Mouse (Mus musculus) neutrophil, adult 5-6 weeks (primary cell): ENCODE data around the gene G530012D18Rik. TPM values are rescaled to one million over a fixed set of nuclear protein-coding genes. Genes with fewer than 3 reads are reported as not detected.
A peak's percentile ranks its signal among the peaks of the same experiment; 100 is the strongest.
"Not testable (repeated sequence)": the region's sequence is repeated elsewhere in the genome, so short reads cannot be mapped to it uniquely, and the experiment has no call there.

Experiments used
- ATAC-seq: fragments of 151-379, 151-347 bp; 2 replicates; pipeline ENCODE4 v1.8.0; 2017; ENCODE audit warnings: mild to moderate bottlenecking, moderate TSS enrichment; ENCODE audit not compliant: insufficient number of reproducible peaks, poor library complexity, low FRiP score, severe bottlenecking; ENCODE audit errors: extremely low read depth
- total RNA-seq: library from RNA; stranded (forward); fragments of 200-1000 nt; gene quantifications from 2 replicates; pipeline ENCODE4 v1.2.3, GENCODE M21; 2017

G530012D18Rik gene
- total RNA-seq = 1.9 TPM in 1 of 2 replicates, not detected in the other

DNA sequence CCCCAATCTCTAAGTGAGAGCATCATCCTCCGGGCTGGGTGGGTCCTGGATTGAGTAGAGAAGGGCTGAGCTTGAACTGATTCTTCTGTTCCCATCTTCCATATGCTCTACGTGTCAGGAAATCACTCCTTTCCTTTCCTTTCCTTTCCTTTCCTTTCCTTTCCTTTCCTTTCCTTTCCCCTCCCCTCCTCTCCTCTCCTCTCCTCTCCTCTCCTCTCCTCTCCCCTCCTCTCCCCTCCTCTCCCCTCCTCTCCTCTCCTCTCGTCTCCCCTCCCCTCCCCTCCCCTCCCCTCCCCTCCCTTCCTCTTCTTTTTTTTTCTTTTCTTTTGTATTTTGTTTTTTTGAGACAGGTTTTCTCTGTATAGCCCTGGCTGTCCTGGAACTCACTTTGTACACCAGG, at the start of gene G530012D18Rik:
G530012D18Rik (plus strand) TSS at position 301 of the 400 bp plus-strand sequence.
- not testable (repeated sequence) for ATAC-seq

DNA sequence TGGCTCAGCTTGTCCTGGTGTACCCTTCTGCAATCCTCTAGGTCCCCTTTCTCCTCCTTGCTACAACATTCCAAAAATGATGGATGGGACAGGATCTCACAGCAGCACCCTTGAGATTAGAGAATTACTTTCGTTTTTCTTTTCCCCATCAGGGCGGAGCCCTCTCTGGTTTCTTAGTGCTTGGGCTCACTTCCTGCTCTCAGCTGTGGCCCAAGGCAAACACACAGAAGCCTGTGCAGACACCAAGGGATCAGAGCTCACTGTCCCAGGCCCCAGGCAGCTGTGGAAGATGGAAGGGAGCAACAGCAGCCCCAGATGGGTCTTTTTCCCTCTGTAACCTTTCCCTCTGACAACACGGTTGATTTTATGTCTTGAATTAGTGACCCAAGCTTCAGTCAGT, 49.1 kb upstream of the G530012D18Rik start:
- not testable (repeated sequence) for ATAC-seq

DNA sequence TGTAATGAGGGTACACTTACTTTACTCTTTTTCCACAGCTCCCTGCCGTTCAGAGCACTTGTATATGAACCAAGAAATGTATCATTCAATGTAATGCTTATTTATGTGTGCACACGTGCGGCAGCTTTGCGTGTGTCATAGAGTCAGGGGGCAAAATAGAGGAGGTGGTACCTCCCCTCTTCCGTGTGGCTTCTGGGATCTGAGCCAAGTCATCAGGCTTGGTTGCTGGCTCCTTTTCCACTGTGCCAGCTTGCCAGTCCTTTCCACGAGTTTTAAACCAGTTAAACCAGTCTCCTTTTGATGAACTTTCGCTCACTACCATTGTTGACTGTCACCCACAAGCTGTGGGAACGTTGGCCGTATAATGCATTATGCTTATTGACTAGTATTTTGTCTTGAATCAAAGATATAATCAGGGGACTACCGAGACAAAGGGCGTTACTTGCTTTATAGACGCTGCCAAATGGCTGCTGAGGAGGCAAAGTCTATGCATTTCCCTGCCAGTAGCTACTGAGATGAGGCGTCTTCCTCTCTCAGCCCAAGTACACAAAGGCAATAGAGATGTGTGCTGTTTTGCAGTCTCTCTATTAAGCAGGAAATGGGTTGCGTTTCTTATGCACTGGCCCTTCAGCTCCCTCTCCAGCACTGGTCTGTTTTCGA, 46.9 kb upstream of the G530012D18Rik start:
- ATAC-seq = not testable (repeated sequence)

DNA sequence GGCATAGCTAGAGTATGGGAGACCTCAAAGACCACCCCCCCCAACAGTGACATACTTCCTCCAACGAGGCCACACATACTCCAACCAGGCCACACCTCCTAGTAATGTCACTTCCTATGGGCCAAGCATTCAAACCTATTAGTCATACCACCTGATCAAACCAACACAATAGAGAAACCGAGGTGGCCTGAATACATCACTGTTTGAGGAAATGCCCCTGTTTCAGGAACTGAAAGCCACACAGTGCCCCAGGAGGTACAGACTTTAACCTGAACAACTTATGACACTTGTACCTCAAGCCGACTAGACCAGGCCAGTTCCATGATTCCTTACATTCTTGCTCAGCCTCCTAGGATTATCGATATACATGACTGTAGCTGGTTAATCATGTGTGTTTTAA, 31.7 kb upstream of the G530012D18Rik start:
- ATAC-seq = peak; percentile 51; the same call in 1 of the 2 replicates

DNA sequence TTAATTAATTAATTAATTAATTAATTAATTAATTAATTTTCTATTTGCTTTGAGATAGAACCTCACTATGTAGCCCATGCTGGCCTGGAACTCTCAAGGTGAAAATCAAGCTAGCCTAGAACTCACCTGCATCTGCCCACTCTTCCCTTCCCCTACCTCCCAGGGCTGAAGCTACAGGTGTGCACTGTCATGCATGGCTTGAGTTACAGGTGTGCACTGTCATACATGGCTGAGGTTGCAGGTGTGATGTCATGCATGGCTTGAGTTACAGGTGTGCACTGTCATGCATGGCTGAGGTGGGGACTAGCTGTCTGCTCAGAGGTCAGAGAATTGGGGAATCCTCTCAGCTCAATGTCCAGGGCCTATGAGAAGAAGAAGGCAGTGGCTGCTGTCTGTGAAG, 29.0 kb upstream of the G530012D18Rik start:
- ATAC-seq = not testable (repeated sequence)

DNA sequence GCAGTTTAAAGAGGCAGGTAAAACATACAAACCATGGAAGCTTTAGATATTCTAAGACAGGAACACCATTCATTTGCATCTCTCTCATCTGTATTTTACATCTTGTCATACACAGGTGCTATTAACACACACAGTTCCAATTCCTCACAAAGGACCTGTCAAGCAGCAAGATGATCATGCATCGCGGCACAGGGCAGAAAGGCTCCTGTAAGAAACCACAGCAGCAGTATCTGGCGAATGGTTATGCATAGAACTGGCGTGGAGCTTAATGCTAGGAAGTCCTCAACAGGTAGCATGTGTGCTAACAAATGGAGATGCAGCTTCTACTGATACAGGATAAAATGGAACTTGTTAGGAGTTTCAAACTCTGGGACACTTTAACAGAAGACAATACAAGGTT, 20.2 kb upstream of the G530012D18Rik start:
- not testable (repeated sequence) for ATAC-seq

DNA sequence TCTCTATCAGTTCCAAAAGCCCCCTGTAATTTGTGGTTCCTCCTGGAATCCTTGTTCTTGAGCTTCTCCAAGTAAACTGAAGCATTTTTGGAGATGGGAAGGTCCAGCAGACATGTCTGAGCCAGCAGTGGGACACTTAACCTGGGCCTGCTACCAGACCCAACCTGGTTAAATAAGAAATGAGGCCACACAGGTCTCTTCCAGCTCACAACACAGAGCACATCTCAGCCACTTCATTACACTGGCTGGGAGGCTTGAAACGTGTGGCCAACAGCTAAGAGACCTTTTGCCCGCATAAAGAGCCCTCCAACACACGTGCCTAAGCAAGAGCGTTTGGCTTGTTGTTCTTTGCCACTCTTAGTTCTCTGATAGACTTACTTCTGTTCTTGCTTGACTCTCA, 1.9 kb upstream of the G530012D18Rik start:
- not testable (repeated sequence) for ATAC-seq

DNA sequence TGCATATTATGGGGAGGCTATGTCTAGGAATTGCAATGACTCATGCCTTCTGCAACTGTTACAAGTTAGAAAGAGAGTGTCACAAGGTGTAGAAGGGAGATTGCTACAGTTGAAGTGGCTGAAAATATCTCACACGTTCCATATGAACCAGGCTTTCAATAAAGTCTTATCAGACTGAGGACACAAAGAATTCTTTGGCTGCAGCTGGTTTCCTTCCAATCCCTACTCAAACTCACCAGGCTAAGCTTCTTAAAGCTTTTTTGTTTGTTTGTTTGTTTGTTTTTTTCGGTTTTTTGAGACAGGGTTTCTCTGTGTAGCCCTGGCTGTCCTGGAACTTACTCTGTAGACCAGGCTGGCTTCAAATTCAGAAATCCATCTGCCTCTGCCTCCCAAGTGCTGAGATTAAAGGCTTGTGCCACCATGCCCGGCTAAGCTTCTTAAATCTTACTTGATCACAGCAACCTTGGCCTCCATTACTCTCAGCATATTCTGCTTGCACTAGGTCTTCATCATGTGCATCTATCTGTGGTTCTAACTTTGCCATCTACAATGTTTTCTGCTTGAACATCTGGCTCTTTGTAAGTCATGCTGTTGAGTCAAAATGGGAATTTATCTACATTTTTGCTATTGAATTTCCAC, 3.0 kb downstream of the G530012D18Rik start:
- ATAC-seq = not testable (repeated sequence)

DNA sequence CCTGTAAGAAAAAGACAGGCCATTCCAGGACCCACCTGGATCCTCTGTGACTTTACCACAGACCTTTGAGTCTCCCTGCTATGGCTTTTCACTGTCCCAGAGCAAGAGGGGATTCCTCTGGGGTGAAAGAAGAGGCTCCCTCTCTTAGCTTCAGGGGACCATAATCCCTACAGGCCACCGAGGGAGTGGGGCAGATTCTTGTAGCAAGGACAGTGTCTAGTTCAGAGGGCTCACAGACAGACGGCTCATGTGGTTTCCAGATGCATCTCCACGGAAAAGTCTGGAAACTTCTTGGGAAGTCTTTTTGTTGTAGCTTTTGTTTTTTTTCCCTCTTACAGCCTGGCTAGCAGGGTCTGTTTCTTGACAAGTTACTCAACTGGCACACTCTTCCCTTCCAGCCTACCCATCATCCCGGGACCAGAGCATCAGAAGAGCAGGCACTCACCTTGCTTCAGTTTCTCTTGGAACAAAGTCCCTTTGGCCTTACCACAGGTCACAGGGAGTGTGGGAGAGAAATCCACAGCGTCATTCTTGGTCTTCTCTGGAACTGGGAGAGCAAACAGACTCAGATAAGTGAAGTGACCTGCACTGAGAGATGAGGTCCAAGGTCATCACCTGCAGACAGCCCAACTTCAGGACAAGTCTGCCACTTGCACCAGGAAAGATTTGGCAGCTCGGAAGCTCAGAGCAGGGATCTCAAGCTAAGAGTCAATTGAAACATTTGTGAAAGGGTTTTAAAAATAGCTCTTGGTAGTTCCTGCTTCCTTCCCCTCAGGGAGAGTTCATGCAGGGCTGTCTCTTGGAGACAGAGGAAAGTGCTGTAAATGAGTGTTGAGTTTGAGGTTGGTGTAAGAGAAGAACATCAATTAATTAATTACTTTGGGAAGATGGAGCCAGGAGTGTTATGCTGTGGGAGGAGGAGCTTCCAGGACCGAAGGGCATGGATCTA, 4.0 kb downstream of the G530012D18Rik start:
- 0 out of 2 replicates have a peak, but pooled peaks have one; percentile 19 for ATAC-seq

DNA sequence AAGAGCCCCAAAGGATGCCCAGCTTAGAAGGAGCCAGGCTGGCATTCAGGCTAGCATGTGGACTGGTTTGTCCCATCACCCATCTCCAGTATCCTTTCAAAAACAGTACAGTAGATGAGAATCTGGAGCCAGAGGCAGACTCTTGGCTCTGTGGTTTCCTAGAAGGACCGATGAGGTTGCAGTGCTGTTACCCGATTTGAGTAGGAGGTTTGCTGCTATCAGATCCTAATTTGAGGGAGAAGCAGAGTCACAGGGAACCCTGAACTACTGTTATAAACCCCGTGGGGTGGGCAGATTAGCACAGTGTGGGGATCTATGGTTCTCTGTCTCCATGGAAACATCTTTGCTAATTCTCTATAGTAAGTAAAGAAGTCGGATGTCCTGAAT, 4.7 kb downstream of the G530012D18Rik start:
- peak; percentile 36; the same call in 1 of the 2 replicates for ATAC-seq

DNA sequence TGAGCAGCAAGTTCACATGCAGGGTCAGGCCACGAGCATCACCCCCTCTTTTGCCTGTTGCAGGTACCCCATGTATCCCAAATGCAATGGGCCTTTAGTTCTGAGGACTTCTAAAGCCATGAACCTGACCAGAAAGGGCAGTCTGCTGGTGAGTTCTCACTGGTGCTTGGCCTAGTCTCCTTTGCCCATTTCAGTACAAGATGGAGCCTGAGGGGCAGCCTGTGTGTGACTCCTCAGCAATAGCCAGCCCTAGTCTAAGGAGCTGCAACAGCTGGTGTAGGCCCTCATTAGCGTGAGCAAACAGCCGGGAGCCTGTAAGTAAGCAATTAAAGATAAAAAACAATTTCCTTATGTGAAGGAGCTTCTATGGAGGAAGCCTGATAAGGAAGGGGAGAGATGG, 5.1 kb downstream of the G530012D18Rik start:
- 0 out of 2 replicates have a peak, but pooled peaks have one; percentile 9 for ATAC-seq

DNA sequence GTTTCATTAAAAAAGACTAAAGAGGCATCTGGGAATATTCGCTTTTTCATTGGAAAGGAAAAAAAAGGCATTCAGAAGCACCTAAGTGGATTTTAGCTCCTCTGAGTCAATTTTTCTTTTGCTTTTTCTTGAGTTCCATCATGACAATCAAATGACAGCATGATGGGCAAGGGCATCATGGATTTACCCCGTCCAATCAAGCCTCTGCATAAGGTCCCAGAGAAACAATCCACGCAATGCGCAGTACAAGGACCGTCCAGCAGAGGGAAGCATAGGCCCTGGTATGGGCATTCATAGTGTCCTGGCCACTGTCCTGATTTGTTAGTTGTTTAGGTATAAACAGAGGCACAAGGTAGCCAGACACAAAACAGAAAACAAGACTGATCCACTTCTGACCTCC, 6.0 kb downstream of the G530012D18Rik start:
- ATAC-seq = not testable (repeated sequence)

DNA sequence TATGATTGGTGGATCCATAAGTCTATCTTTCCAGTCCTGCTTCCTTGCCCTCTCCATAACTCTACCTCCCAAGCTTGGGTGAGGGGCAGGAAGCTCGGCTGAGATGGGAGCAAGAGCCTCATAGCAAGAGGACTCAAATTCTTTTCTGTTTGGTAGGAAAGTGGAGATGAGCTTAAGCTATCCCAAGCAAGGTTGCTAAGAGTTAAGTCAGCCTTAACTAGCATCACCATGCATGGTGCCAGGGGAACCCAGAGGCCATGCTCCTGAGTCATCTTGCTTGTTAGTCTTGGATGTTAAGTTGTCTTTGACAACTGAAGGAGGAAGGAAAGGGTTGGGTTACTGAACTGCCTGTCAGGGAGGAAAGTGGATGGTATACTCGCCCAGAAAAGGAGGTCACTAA, 13.2 kb downstream of the G530012D18Rik start:
- not testable (repeated sequence) for ATAC-seq

DNA sequence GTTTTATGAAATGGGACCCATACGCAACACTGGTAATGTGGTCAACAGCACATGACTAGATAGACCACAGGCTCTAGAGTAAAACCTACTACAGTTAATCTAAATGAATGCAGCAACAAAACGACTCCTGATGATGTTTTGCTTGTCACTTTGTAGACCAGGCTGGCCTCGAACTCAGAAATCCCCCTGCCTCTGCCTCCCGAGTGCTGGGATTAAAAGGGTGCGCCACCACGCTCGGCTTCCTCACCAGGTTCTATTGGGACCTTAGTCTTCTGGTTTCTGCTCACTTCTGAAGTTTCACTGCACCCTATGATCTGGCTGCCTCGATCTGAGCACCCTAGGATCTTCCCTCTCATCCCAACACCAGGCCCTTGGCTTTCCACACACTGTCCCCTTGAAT, 17.1 kb downstream of the G530012D18Rik start:
- not testable (repeated sequence) for ATAC-seq

DNA sequence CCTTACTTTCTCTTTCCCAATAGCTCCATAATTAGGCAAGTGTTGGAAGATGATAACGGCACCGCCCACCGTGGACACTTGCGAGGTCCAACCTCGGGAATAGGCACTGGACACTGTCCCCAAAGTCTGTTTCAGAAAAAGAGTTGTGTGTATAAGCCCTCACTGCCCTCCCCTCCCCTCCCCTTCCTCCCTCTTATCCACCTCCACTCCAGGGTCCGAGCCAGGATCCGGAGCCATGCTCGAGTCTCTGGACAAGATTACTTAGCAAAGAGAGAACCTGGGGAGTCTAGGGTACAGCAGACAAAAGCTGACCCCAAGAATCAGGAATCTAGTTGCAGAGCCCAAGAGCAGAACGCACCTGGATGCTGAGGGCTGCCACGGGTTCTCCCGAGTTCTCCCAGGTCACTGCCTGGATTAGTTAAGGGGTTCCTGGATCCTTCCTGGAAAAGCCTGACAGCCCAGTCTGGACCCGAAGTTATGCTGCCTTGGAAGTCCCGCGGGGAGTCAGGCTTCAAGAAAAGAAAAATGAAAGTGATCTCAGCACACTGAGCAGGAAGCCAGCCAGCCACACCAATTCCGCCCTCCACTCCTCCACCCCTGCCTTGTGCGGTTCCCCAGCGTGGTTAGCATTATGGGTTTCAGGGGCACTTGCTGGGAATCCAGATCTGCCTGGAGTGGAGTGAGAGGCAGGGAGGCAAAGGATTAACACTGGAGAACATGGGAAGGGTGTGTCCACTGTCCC, 23.0 kb downstream of the G530012D18Rik start, which contains the start of gene Sp110:
Sp110 (minus strand) TSS at position 547 of the 742 bp plus-strand sequence.
- ATAC-seq = 0 out of 2 replicates have a peak, but pooled peaks have one; percentile 44

DNA sequence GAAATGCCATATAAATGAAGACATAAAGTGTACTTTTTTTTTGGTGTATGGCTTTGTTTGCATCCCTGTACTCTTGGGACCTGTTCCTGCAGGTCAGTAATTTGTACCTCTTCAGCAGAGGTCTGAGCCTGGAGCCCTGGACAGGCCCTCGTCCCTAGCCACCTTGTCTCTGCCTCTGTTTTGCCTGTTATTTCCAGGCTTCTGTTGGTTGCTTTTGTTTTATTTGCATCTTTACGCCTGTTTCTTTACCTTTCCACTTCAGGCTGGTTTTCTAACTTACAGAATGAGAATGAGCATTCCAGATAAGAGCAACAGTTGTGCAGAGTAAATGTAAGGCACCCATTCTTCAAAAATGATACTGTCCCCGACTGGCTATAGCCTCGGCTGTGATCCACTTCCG, 24.6 kb downstream of the G530012D18Rik start, which contains the start of gene Sp140:
Sp140 (plus strand) TSS at position 301 of the 400 bp plus-strand sequence.
- ATAC-seq = not testable (repeated sequence)

DNA sequence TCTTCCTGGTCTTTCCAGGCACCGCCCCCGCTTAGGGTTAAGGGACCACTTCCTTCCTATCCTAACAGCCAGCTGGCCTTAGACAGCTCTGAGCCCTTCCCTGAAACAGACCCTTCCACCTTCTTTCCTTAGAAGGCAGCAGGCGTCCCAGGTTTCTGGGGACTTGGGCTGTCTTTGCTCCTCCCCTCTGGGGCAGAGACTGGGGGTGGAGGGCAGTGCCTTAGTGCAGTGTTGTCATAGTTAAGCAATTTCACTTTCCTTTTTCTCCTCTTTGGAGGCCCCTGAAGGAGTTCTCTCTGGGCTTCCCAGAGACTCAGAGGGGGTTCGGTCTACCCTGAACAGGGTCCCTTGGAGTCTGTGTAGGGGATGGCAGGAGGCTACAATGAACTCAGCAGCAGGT, 25.3 kb downstream of the G530012D18Rik start:
- ATAC-seq = 0 out of 2 replicates have a peak, but pooled peaks have one; percentile 26

DNA sequence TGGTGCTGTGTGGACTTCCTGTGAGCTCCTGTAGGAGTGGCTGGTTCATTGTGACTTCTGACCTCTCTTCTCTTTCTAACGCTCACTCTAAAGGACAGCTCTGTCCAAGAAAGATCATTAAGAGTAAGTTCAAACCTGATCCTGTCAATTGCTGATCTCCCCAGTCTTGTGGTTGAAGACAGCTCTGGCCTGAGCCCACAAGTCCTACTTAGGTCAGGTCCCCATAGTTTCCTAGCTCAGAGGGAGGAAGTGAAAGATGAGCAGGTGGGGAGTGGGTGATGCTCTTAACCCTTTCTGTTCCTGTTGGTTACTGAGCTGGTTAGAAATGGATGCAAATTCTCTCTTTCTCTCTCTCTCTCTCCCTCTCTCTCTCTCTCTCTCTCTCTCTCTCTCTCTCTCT, 28.9 kb downstream of the G530012D18Rik start:
- not testable (repeated sequence) for ATAC-seq
